Mouse (Mus musculus) hindbrain, embryonic 11.5 days (tissue): ENCODE results near the gene Rsph1. TPM values are rescaled to one million over a fixed set of nuclear protein-coding genes. Genes with fewer than 3 reads are reported as not detected.
A peak's percentile ranks its signal among the peaks of the same experiment; 100 is the strongest.

Experiments
- ATAC-seq: fragments of 200-750 bp; cut with Nextera tagmentation; 2 replicates; pipeline ENCODE4 v1.8.0; 2017; ENCODE audit warnings: mild to moderate bottlenecking, moderate TSS enrichment, moderate library complexity; ENCODE audit not compliant: low FRiP score
- DNase-seq: peaks from one replicate; pipeline ENCODE4 v3.0.0-alpha.2; 2015; ENCODE audit warnings: low spot score
- H3K27ac ChIP-seq: fragments of 300-500 bp; sonication (generic); 2 replicates; pipeline ENCODE4 v1.5.1; 2014; ENCODE audit warnings: mild to moderate bottlenecking, low read depth, low read length
- H3K27me3 ChIP-seq: fragments of 300-500 bp; sonication (generic); 2 replicates; pipeline ENCODE4 v1.6.1; 2014; ENCODE audit warnings: mild to moderate bottlenecking, low read length, moderate library complexity, mixed read lengths; ENCODE audit not compliant: control insufficient read depth, insufficient read depth
- H3K36me3 ChIP-seq: fragments of 300-500 bp; sonication (generic); 2 replicates; pipeline ENCODE4 v1.6.1; 2014; ENCODE audit warnings: mild to moderate bottlenecking, low read length, moderate library complexity, mixed read lengths; ENCODE audit not compliant: control insufficient read depth, insufficient read depth
- H3K4me1 ChIP-seq: fragments of 300-500 bp; sonication (generic); replicated peaks from 2 replicates; pipeline ENCODE4 v1.6.1; 2014; ENCODE audit warnings: low read length, mixed read lengths; ENCODE audit not compliant: control insufficient read depth, insufficient read depth
- H3K4me2 ChIP-seq: fragments of 300-500 bp; sonication (generic); replicated peaks from 2 replicates; pipeline ENCODE4 v1.6.1; 2014; ENCODE audit warnings: mild to moderate bottlenecking, low read depth, low read length
- H3K4me3 ChIP-seq: fragments of 300-500 bp; sonication (generic); 2 replicates; pipeline ENCODE4 v1.5.1; 2014; ENCODE audit warnings: low read depth, low read length
- H3K9ac ChIP-seq: fragments of 300-500 bp; sonication (generic); 2 replicates; pipeline ENCODE4 v1.6.1; 2014; ENCODE audit warnings: low read depth, low read length
- H3K9me3 ChIP-seq: fragments of 300-500 bp; sonication (generic); 2 replicates; pipeline ENCODE4 v1.6.1; 2016; ENCODE audit warnings: low read length; ENCODE audit not compliant: control insufficient read depth
- WGBS: fragments of 180-500 bp; shearing (Covaris S2); extraction: QIAGEN DNeasy Blood & Tissue Kit; methylation state at CpG from one replicate; pipeline ENCODE4 v1.1.7; 2014; 5-methylcytosine and 5-hydroxymethylcytosine counted together
- polyA plus RNA-seq: library from polyadenylated mRNA; unstranded; fragments of >200 nt; fragmentation: Nextera tagmentation; extraction: Ambion mirVana; gene quantifications from 2 replicates; pipeline ENCODE4 v1.2.1, GENCODE M21; 2014

Gene Rsph1
- polyA plus RNA-seq, 1 experiment from 2014 or later, result 5.1 TPM

GRCm38 (mm10) chr17:31259145-31259544 is 18.0 kb downstream of the Rsph1 start:
- Histone ChIP-seq H3K9ac (no peak overlapping the region), H3K9me3 (no peaks in the 10 kb centered on the region), H3K27ac (no peak overlapping the region), H3K4me2 (no peak overlapping the region), H3K27me3 (no peaks in the 10 kb centered on the region), H3K4me1 (no peaks in the 10 kb centered on the region), H3K36me3 (no peaks in the 10 kb centered on the region), H3K4me3 (no peak overlapping the region)
- 77% methylated on average over 4 of the region's 4 CpGs for WGBS
- ATAC-seq, result no peak
- no peak for DNase-seq

- DNase-seq (no peak), ATAC-seq (no peak)
- 79% methylated on average over 9 of the region's 9 CpGs for WGBS
- no peaks in the 10 kb centered on the region for H3K9me3 ChIP-seq
- H3K4me3 ChIP-seq, result no peak overlapping the region
- no peaks in the 10 kb centered on the region for H3K27me3 ChIP-seq
- no peaks in the 10 kb centered on the region for H3K4me1 ChIP-seq
- no peak overlapping the region for H3K4me2 ChIP-seq
- H3K36me3 ChIP-seq, result no peaks in the 10 kb centered on the region
- no peak overlapping the region for H3K9ac ChIP-seq
- H3K27ac ChIP-seq, result no peak overlapping the region
These were observed 18.8 kb downstream of the Rsph1 start for GRCm38 (mm10) chr17:31258310-31258865.

- ATAC-seq, result no peak
- Histone ChIP-seq H3K36me3 (no peaks in the 10 kb centered on the region), H3K4me1 (no peaks in the 10 kb centered on the region), H3K9ac (no peak overlapping the region), H3K4me3 (no peak overlapping the region), H3K27ac (no peak overlapping the region), H3K27me3 (no peaks in the 10 kb centered on the region), H3K9me3 (no peaks in the 10 kb centered on the region), H3K4me2 (no peak overlapping the region)
- DNase-seq, result no peak
- WGBS, result 92% methylated on average over 12 of the region's 12 CpGs
These were observed 19.3 kb downstream of the Rsph1 start for GRCm38 (mm10) chr17:31257898-31258297.

- H3K27ac ChIP-seq, result no peak overlapping the region
These were observed 20.0 kb downstream of the Rsph1 start for GRCm38 (mm10) chr17:31257149-31257548.

GRCm38 (mm10) chr17:31254463-31254931 is 22.7 kb downstream of the Rsph1 start:
- Histone ChIP-seq H3K4me1 (no peaks in the 10 kb centered on the region), H3K9me3 (no peaks in the 10 kb centered on the region), H3K27me3 (no peaks in the 10 kb centered on the region), H3K36me3 (no peaks in the 10 kb centered on the region), H3K4me2 (no peak overlapping the region), H3K9ac (no peak overlapping the region), H3K4me3 (no peak overlapping the region), H3K27ac (no peak overlapping the region)
- peak; percentile 80 for DNase-seq
- peak; percentile 54; the same call in 1 of the 2 replicates for ATAC-seq
- WGBS, result 9% methylated on average over 9 of the region's 9 CpGs

More at GRCm38 (mm10) chr17:31257149-31257548, 20.0 kb downstream of the Rsph1 start:
- H3K9ac ChIP-seq, result no peak overlapping the region
- no peaks in the 10 kb centered on the region for H3K4me1 ChIP-seq
- H3K36me3 ChIP-seq, result no peaks in the 10 kb centered on the region
- H3K9me3 ChIP-seq, result no peaks in the 10 kb centered on the region
- no peaks in the 10 kb centered on the region for H3K27me3 ChIP-seq
- DNase-seq, result no peak
- no peak overlapping the region for H3K4me3 ChIP-seq
- ATAC-seq, result no peak
- WGBS, result 89% methylated on average over 1 of the region's 1 CpGs
- no peak overlapping the region for H3K4me2 ChIP-seq

GRCm38 (mm10) chr17:31253951-31254350 is 23.2 kb downstream of the Rsph1 start:
- no peak for DNase-seq
- Histone ChIP-seq H3K9ac (no peak overlapping the region), H3K4me2 (no peak overlapping the region), H3K27me3 (no peaks in the 10 kb centered on the region), H3K36me3 (no peaks in the 10 kb centered on the region), H3K4me3 (no peak overlapping the region), H3K9me3 (no peaks in the 10 kb centered on the region), H3K27ac (no peak overlapping the region), H3K4me1 (no peaks in the 10 kb centered on the region)
- WGBS, result 67% methylated on average over 5 of the region's 5 CpGs
- no peak for ATAC-seq

- WGBS, result 32% methylated on average over 5 of the region's 5 CpGs
- DNase-seq (no peak), ATAC-seq (no peak)
- Histone ChIP-seq H3K27ac (no peak overlapping the region), H3K4me3 (no peak overlapping the region), H3K27me3 (no peaks in the 10 kb centered on the region), H3K9ac (no peak overlapping the region), H3K36me3 (no peaks in the 10 kb centered on the region), H3K4me1 (no peaks in the 10 kb centered on the region), H3K4me2 (no peak overlapping the region), H3K9me3 (no peaks in the 10 kb centered on the region)
These were observed 30.0 kb downstream of the Rsph1 start for GRCm38 (mm10) chr17:31247144-31247543.

GRCm38 (mm10) chr17:31245321-31245720 is 31.9 kb downstream of the Rsph1 start:
- Histone ChIP-seq H3K27ac (no peak overlapping the region), H3K9ac (no peak overlapping the region), H3K27me3 (no peaks in the 10 kb centered on the region), H3K4me2 (no peak overlapping the region), H3K36me3 (no peaks in the 10 kb centered on the region), H3K9me3 (no peaks in the 10 kb centered on the region), H3K4me3 (no peak overlapping the region), H3K4me1 (no peaks in the 10 kb centered on the region)
- WGBS, result 85% methylated on average over 5 of the region's 5 CpGs
- ATAC-seq (no peak), DNase-seq (no peak)

- H3K27me3 ChIP-seq, result no peaks in the 10 kb centered on the region
- H3K27ac ChIP-seq, result no peak overlapping the region
- H3K9me3 ChIP-seq, result no peaks in the 10 kb centered on the region
- 8% methylated on average over 1 of the region's 1 CpGs for WGBS
- H3K9ac ChIP-seq, result no peak overlapping the region
- ATAC-seq (no peak), DNase-seq (no peak)
- no peaks in the 10 kb centered on the region for H3K4me1 ChIP-seq
- H3K36me3 ChIP-seq, result no peaks in the 10 kb centered on the region
- H3K4me2 ChIP-seq, result no peak overlapping the region
- no peak overlapping the region for H3K4me3 ChIP-seq
These were observed 34.4 kb downstream of the Rsph1 start for GRCm38 (mm10) chr17:31242764-31243163.
